Mouse (Mus musculus) midbrain, embryonic 14.5 days (tissue): Measurements from ENCODE around the gene Iqcf5. TPM values are rescaled to one million over a fixed set of nuclear protein-coding genes. Genes with fewer than 3 reads are reported as not detected.

ENCODE experiments used
- ATAC-seq: fragments of 200-750 bp; cut with Nextera tagmentation; 2 replicates; pipeline ENCODE4 v1.8.0; 2017; ENCODE audit warnings: moderate number of reproducible peaks, moderate library complexity; ENCODE audit not compliant: low FRiP score, low TSS enrichment
- DNase-seq: peaks from one replicate; pipeline ENCODE4 v3.0.0-alpha.2; 2015
- H3K27ac ChIP-seq: fragments of 300-500 bp; sonication (generic); replicated peaks from 2 replicates; pipeline ENCODE4 v1.5.1; 2014; ENCODE audit warnings: mild to moderate bottlenecking, low read depth, low read length, moderate library complexity
- H3K27me3 ChIP-seq: fragments of 300-500 bp; sonication (generic); 2 replicates; pipeline ENCODE4 v1.6.1; 2014; ENCODE audit warnings: low read length, control low read depth, mixed read lengths; ENCODE audit not compliant: control insufficient read depth, insufficient read depth
- H3K36me3 ChIP-seq: fragments of 300-500 bp; sonication (generic); 2 replicates; pipeline ENCODE4 v1.6.1; 2014; ENCODE audit warnings: low read length, control low read depth; ENCODE audit not compliant: control insufficient read depth, insufficient read depth
- H3K4me1 ChIP-seq: fragments of 300-500 bp; sonication (generic); 2 replicates; pipeline ENCODE4 v1.6.1; 2014; ENCODE audit warnings: mild to moderate bottlenecking, antibody characterized with exemption, low read length, control low read depth; ENCODE audit not compliant: control insufficient read depth, insufficient read depth
- H3K4me2 ChIP-seq: fragments of 300-500 bp; sonication (generic); 2 replicates; pipeline ENCODE4 v1.6.1; 2014; ENCODE audit warnings: mild to moderate bottlenecking, low read length, moderate library complexity
- H3K4me3 ChIP-seq: fragments of 300-500 bp; sonication (generic); replicated peaks from 2 replicates; pipeline ENCODE4 v1.5.1; 2014; ENCODE audit warnings: low read depth, low read length
- H3K9ac ChIP-seq: fragments of 300-500 bp; sonication (generic); replicated peaks from 2 replicates; pipeline ENCODE4 v1.6.1; 2014; ENCODE audit warnings: mild to moderate bottlenecking, low read length, moderate library complexity
- H3K9me3 ChIP-seq: fragments of 300-500 bp; sonication (generic); 2 replicates; pipeline ENCODE4 v1.6.1; 2016; ENCODE audit warnings: low read length, control low read depth, mixed read lengths; ENCODE audit not compliant: control insufficient read depth
- WGBS: fragments of 180-500 bp; shearing (Covaris S2); extraction: QIAGEN DNeasy Blood & Tissue Kit; methylation state at CpG from one replicate; pipeline ENCODE4 v1.1.7; 2014; 5-methylcytosine and 5-hydroxymethylcytosine counted together
- polyA plus RNA-seq: library from polyadenylated mRNA; unstranded; fragments of >200 nt; fragmentation: Nextera tagmentation; extraction: Ambion mirVana; gene quantifications from 2 replicates; pipeline ENCODE4 v1.2.1, GENCODE M21; 2014

Gene Iqcf5
- polyA plus RNA-seq = not detected in 2 replicates

- no peaks in the 10 kb centered on the region for H3K9me3 ChIP-seq
- no peak for DNase-seq
- H3K9ac ChIP-seq = no peak within 1 kb of the TSS
- no peaks in the 10 kb centered on the region for H3K27me3 ChIP-seq
- no peak within 1 kb of the TSS for H3K4me3 ChIP-seq
- no peaks in the 10 kb centered on the region for H3K36me3 ChIP-seq
- H3K4me1 ChIP-seq = no peaks in the 10 kb centered on the region
- H3K27ac ChIP-seq = no peak within 1 kb of the TSS
- 91% methylated on average over 4 of the region's 4 CpGs for WGBS
- H3K4me2 ChIP-seq = no peak within 1 kb of the TSS
- ATAC-seq = no peak
Observed at GRCm38 (mm10) chr9:106514273-106514672, at the start of gene Iqcf5. Gene Iqcf5 (plus strand): TSS chr9:106514573.

- H3K4me2 ChIP-seq = peak overlapping the region; percentile 92
- H3K9me3 ChIP-seq = no peaks in the 10 kb centered on the region
- ATAC-seq (peak; percentile 74), DNase-seq (peak; percentile 93)
- H3K36me3 ChIP-seq = peaks cover 44% of the 10 kb centered on the region
- peak overlapping the region; percentile 42 for H3K4me3 ChIP-seq
- H3K9ac ChIP-seq = peak overlapping the region; percentile 85
- H3K4me1 ChIP-seq = peaks cover 22% of the 10 kb centered on the region
- peak overlapping the region; percentile 85 for H3K27ac ChIP-seq
- 2% methylated on average over 96 of the region's 99 CpGs for WGBS
- H3K27me3 ChIP-seq = no peaks in the 10 kb centered on the region
Observed at GRCm38 (mm10) chr9:106464751-106465541, 49.4 kb upstream of the Iqcf5 start.

- Histone ChIP-seq H3K9me3 (no peaks in the 10 kb centered on the region), H3K9ac (peak within 1 kb of the TSS; percentile 85), H3K4me1 (peaks cover 20% of the 10 kb centered on the region), H3K27me3 (no peaks in the 10 kb centered on the region), H3K4me3 (peak within 1 kb of the TSS; percentile 42), H3K36me3 (peaks cover 37% of the 10 kb centered on the region), H3K27ac (peak within 1 kb of the TSS; percentile 85), H3K4me2 (peak within 1 kb of the TSS; percentile 92)
- ATAC-seq (peak; percentile 49; the same call in 1 of the 2 replicates), DNase-seq (peak; percentile 62)
- 26% methylated on average over 26 of the region's 26 CpGs for WGBS
Observed at GRCm38 (mm10) chr9:106465571-106466200, 48.7 kb upstream of the Iqcf5 start, which contains the start of gene Gpr62. Gene Gpr62 (minus strand): TSS chr9:106465938.

GRCm38 (mm10) chr9:106466721-106467120, 47.7 kb upstream of the Iqcf5 start:
- H3K4me3 ChIP-seq = no peak overlapping the region
- H3K36me3 ChIP-seq = peaks cover 28% of the 10 kb centered on the region
- no peak overlapping the region for H3K4me2 ChIP-seq
- DNase-seq = no peak
- WGBS = 93% methylated on average over 6 of the region's 6 CpGs
- no peaks in the 10 kb centered on the region for H3K27me3 ChIP-seq
- no peak overlapping the region for H3K9ac ChIP-seq
- H3K9me3 ChIP-seq = no peaks in the 10 kb centered on the region
- H3K27ac ChIP-seq = no peak overlapping the region
- H3K4me1 ChIP-seq = peaks cover 20% of the 10 kb centered on the region
- ATAC-seq = no peak

- H3K4me2 ChIP-seq = no peak overlapping the region
- H3K27me3 ChIP-seq = no peaks in the 10 kb centered on the region
- no peak overlapping the region for H3K9ac ChIP-seq
- H3K27ac ChIP-seq = no peak overlapping the region
- ATAC-seq (no peak), DNase-seq (no peak)
- no peaks in the 10 kb centered on the region for H3K9me3 ChIP-seq
- peaks cover 18% of the 10 kb centered on the region for H3K36me3 ChIP-seq
- WGBS = 90% methylated on average over 7 of the region's 7 CpGs
- H3K4me1 ChIP-seq = peaks cover 20% of the 10 kb centered on the region
- H3K4me3 ChIP-seq = no peak overlapping the region
Observed at GRCm38 (mm10) chr9:106467746-106468145, 46.6 kb upstream of the Iqcf5 start.

- 83% methylated on average over 6 of the region's 6 CpGs for WGBS
- no peak overlapping the region for H3K4me2 ChIP-seq
- no peak for DNase-seq
- no peak overlapping the region for H3K9ac ChIP-seq
- ATAC-seq = no peak
- no peaks in the 10 kb centered on the region for H3K9me3 ChIP-seq
- H3K4me3 ChIP-seq = no peak overlapping the region
- no peak overlapping the region for H3K27ac ChIP-seq
- peaks cover 3% of the 10 kb centered on the region for H3K36me3 ChIP-seq
- peaks cover 22% of the 10 kb centered on the region for H3K4me1 ChIP-seq
- H3K27me3 ChIP-seq = no peaks in the 10 kb centered on the region
Observed at GRCm38 (mm10) chr9:106469317-106469716, 45.1 kb upstream of the Iqcf5 start.

- H3K27me3 ChIP-seq = no peaks in the 10 kb centered on the region
- DNase-seq (no peak), ATAC-seq (no peak)
- WGBS = 77% methylated on average over 9 of the region's 9 CpGs
- H3K4me3 ChIP-seq = no peak overlapping the region
- no peaks in the 10 kb centered on the region for H3K9me3 ChIP-seq
- H3K4me2 ChIP-seq = no peak overlapping the region
- H3K4me1 ChIP-seq = peaks cover 18% of the 10 kb centered on the region
- H3K36me3 ChIP-seq = no peaks in the 10 kb centered on the region
- no peak overlapping the region for H3K9ac ChIP-seq
- H3K27ac ChIP-seq = no peak overlapping the region
Observed at GRCm38 (mm10) chr9:106469776-106470175, 44.6 kb upstream of the Iqcf5 start.

- no peak for DNase-seq
- H3K4me2 ChIP-seq = no peak overlapping the region
- H3K27me3 ChIP-seq = no peaks in the 10 kb centered on the region
- H3K9me3 ChIP-seq = no peaks in the 10 kb centered on the region
- no peak for ATAC-seq
- no peak overlapping the region for H3K27ac ChIP-seq
- no peak overlapping the region for H3K4me3 ChIP-seq
- H3K4me1 ChIP-seq = peaks cover 4% of the 10 kb centered on the region; the same call in 1 of the 2 replicates
- no peak overlapping the region for H3K9ac ChIP-seq
- 61% methylated on average over 14 of the region's 14 CpGs for WGBS
- no peaks in the 10 kb centered on the region for H3K36me3 ChIP-seq
Observed at GRCm38 (mm10) chr9:106470991-106471750, 43.2 kb upstream of the Iqcf5 start.
